Mouse (Mus musculus): ENCODE measurements around the gene Bach2.

Bach2 gene

DNA sequence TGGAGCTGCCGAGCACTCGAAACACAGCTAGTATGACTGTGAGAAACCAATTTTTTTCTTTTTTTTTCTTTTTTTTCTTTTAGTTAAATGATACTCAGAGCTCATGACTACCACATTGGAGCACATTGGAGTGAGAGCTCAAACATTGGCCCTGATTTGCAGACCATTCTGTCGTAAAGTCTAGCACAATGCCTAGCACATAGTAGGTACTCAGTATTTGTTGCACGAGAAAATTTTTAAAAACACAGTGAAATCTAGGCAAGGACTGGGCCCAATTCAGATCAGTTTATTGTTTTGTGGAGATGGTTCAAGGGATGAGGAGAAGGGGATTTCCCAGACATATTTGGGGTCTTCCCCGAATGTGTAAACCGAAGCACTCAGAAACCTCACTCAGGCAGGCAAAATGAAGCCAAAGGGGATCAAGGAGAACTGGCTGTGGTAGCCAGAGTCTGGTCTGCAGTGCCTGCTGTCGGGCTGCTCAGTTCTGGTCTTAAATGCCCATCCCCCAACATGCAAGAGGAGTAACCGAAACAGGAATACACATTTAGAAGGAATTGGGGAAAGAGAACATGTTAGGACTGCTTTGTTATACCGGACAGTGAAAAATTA lies 287.7 kb downstream of the Bach2 start:
- peak; percentile 5 for DNase-seq (ENCODE audit: low read depth)

- DNase-seq (ENCODE audit: low read depth) = no peak
These were observed 290.9 kb downstream of the Bach2 start for GRCm38 (mm10) chr4:32529443-32529995.

- no peak for DNase-seq (ENCODE audit: low read depth)
These were observed 291.9 kb downstream of the Bach2 start for GRCm38 (mm10) chr4:32530421-32530920.

DNA sequence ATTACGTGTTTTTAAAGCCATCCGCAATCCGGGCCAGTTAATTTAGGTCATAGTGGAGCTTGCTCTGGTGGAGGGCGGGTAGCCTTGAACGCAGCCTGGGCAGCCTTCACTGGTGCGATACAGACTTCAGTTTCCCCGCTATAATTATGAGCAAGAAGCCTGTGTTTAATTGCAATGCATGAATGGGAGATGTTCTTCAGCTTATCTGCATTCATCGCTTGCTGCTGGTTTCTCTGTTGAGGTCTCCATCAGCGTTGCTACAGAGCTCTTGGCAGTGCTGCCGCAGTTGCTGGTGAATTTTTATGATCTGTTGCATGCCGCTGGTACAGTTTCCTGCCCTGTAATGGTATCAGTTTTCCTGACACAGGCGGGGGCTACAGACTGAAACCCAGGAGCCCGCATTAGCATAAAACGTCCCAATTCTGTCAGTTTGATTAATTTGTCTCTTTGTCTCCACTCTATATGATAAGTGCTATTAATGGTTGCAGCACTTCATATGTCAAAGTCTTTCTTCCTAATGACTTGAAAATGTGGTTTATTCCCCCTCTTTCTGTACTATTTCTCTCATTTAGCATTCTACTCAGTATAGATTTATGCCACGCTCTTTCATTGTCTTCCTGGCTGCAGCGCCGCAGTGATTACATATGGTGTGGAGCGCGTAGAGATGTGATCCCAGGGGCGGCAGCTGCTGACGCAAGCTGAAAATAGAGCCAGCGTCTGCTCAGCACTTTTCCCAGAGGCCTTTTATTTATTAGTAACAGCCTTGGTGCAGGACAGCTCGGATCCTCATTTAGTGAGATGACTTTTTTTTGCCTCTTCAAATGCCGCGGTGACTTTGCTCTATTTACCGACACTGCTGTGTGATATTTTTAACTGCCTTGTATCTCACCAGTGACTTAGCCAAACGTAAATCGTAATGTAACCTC lies 292.6 kb downstream of the Bach2 start:
- DNase-seq (ENCODE audit: low read depth) = no peak

DNA sequence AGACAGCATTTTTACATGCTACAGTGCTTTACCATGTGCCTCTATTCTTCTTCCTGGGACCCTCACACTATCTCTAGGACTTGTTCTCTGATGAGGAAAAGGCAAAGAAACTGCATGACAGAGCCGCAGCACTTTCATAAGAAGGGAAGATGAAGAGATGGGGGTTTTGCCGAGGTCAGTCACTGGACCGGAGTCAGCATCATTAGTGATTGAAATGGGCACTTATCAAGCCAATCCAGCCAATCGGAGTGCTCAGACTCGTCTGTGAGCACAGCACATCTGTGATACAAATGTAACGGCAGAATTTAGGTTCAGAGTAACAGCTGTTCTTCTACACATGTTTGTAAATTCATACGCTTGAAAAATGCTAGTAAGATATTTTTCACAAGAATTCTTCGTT lies 293.5 kb downstream of the Bach2 start:
- no peak for DNase-seq (ENCODE audit: low read depth)

DNA sequence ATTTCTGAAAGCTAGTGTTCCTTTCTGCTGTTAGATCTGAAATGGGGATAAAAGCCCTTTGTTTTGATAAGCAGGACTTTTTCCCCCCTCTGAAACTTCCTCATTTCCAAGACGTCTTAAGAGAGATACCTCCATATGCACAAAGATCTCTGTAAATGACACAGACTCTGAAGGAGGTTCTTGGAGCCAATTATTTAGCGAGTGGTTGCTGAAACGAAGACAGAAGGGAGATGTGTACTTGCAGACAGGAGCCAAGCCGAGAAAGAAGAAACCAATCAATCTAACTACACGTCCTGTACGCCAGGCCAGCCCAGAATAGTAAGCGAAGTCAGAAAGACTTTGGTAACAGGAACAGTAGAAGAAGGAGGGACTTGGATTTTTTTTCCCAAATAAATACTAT lies 295.1 kb downstream of the Bach2 start:
- no peak for DNase-seq (ENCODE audit: low read depth)

GRCm38 (mm10) chr4:32535626-32536025 lies 297.0 kb downstream of the Bach2 start:
- no peak for DNase-seq (ENCODE audit: low read depth)

DNA sequence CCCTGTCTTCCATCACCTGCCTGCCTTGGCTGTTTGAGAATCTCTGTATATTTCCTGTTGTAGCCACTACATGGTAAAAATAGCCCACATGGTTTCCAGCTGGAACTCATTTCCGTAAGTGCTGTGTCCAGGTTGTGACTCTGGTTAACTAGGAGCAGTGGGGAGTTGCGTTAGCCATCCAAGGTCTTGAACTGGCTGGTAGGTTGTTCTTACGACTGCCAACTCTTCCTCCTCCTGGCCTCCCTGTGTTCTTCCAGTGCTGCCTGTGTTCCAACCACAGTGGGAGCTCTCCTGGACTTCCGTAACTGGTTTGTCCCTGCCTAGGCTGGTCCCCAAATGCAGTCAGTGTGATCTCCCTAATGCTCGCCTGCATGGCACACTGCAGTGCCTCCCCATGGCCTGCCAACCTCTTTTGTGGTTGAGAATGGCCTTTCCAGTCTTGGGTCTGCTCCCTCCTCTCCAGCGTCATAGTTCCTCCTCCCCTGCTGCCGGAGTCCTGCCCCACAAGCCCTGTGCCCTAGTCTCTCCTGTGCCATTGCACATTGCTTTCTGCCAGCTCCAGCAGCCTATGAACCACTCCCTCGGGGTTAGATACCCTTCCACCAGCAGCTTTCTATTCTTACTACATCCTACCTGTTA lies 298.4 kb downstream of the Bach2 start:
- DNase-seq (ENCODE audit: low read depth) = no peak

DNA sequence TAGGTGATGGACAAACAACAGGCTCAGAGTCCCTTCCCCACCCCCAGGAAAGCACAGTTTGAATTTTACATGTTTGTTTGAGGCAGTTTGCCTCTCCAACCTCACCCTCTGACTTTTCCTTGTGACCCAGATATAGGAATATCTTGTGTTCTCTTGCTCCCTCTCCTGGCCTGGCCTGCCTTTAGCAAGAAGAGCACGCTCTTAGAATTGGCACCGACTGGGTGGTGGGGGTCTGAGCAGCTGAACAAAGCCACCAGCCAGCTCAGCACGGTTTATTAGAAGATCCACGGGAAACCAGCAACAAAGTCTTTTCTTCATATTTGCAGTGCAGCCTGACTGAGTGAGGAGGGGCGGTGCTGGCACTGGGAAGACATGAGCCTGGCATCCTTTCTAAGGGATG lies 299.5 kb downstream of the Bach2 start:
- peak; percentile 29 for DNase-seq (ENCODE audit: low read depth)

GRCm38 (mm10) chr4:32538488-32538887 lies 299.9 kb downstream of the Bach2 start:
- DNase-seq (ENCODE audit: low read depth) = no peak

DNA sequence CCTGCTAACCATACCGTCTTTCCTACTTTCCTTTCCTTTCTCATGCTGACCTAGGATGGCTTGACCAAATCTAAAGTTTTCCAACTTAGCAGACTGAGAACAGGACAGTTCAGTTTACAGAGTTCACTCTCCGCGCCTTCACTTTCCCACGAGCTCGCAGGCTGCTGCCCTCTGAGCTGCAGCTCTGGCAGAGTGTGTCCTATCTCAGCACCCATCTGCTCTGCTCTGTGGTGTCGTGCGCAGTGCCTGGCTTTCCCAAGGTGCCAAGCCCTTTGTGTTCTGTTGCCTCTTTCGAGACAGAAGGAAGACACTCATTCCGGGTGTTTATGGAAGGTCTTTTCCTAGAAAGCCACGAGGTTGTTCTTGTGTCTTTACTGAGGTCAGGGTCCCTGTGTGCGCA lies 300.4 kb downstream of the Bach2 start:
- no peak for DNase-seq (ENCODE audit: low read depth)

DNA sequence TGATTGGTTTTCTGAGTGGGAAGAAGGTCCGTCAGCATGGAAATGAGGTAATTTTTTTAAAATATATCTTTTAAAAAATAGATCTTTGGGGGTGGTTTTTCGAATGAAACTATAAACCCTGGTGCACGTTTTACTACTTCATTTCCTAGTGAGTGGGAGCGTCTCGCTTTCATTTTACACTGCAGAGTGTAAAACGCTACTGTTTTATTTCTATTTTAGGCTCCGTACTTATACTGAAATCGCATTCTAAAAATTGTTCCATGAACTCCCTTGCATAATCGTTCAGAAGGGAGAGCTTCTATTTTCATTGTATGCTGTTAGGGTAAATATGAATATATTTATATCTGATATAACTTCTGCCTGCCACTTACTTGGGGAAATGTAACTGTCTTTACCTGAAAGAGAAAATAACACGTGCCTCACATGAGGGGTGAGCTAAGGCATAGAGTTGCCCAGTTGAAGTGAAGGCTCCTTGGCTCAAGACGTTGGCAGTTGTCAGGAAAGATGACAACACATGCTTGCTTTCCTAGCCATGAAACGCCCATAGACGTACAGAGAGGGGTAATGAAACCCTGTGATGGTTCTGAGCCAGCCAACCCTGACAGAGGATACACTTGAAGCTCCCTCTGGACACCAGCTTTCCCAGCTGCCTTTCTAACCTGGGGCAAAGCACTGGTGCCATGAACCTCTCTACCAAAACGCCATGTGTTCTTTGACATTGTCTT lies 306.4 kb downstream of the Bach2 start:
- no peak for DNase-seq (ENCODE audit: low read depth)

- DNase-seq (ENCODE audit: low read depth) = no peak
These were observed 306.9 kb downstream of the Bach2 start for GRCm38 (mm10) chr4:32545548-32545947.

GRCm38 (mm10) chr4:32549150-32549549 lies 310.5 kb downstream of the Bach2 start:
- no peak for DNase-seq (ENCODE audit: low read depth)

DNA sequence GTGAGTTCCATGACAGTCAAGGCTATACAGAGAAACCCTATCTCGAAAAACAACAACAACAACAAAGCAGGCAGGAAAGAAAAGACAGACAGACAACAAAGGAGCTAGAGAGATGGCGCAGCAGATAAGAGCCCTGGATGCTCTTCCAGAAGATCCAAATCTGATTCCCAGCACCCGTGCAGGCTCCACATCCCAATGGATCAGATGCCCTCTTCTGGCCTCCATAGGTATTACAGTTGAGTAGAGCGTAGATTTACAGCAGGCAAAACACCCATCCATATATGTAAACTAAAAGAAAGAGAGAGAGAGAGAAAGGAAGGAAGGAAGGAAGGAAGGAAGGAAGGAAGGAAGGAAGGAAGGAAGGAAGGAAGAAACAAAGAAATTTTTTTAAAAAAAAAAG lies 312.7 kb downstream of the Bach2 start:
- peak; percentile 55 for DNase-seq (ENCODE audit: low read depth)

DNA sequence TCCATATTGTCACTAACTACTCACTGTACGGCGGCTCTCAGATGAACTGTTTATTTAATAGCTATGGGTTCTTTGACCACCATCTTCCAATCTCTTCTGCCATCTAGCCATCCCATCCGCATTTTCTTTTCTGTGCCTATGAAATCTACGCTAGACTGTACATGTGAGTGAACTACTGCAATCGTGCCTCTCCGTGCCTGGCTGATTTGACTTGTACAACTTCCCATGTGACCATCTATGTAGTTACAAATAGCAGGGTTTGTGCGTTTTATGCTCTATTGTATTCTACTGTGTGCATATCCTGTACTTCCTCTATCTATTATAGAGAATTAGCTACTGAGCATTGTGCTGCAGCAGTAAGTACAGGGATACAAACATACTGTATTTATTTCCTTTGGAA lies 316.9 kb downstream of the Bach2 start:
- DNase-seq (ENCODE audit: low read depth) = no peak

- peak; percentile 53 for DNase-seq (ENCODE audit: low read depth)
These were observed 321.6 kb downstream of the Bach2 start for GRCm38 (mm10) chr4:32560246-32560645.

DNA sequence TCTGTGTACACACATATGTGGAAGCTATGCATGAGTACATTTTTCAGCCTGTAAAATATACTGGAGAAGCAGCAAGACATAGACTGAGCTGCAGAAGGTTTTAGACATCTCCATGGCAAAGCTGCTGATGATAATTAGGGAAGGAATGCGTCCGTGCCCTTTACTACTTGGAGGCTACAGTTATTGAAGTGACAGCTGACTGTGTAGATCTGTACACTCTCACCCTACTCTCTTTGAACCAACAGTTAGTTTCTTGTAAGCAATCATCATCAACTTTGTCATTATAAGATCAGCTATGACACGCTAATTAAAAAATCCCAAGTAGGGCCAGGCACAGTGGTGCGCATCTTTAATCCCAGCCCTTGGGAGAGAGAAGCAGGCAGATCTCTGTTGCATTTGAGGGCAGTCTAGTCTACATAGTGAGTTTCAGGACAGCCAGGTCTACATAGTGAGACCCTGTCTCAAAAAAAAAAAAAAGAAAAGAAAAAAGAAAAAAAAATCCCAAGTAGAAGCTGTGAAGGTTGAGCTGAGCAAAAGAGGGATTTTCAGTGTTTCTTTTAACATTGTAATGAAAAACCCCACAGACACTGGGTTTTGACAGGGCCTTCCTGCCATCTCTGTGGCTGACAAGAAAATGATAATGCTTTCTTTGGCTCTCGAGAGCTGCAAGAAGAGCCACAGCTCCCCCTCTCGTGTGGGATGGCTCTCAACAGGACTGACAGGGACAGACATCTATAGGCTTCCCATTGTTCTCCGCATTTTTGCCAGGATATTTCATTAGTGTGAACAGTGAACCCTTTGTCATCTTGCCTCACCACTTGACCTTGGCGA lies 322.3 kb downstream of the Bach2 start:
- peak; percentile 35 for DNase-seq (ENCODE audit: low read depth)

DNA sequence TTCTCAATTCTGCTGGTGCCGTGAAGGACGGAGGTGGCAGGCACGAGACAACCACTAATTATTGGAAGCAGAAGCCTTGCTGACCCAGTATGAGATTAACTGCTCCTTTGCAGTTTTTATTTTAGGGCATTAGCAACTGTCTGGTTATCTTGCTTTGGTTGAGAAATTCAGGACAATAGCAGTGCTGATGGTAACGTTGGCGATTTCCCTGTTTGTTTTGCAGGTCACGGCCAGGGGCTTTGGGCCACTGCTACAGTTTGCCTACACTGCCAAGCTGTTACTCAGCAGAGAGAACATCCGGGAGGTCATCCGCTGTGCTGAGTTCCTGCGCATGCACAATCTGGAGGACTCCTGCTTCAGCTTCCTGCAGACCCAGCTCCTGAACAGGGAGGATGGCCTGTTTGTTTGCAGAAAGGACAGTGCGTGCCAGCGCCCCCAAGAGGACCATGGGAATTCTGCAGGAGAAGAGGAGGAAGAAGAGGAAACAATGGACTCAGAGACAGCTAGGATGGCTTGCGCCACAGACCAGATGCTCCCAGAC lies 323.0 kb downstream of the Bach2 start:
- DNase-seq (ENCODE audit: low read depth) = peak; percentile 34

GRCm38 (mm10) chr4:32562319-32563115 lies 323.9 kb downstream of the Bach2 start:
- no peak for DNase-seq (ENCODE audit: low read depth)
